Comparison of ENCODE assay signal across 8 mouse cellular contexts in the genomic region with DNA sequence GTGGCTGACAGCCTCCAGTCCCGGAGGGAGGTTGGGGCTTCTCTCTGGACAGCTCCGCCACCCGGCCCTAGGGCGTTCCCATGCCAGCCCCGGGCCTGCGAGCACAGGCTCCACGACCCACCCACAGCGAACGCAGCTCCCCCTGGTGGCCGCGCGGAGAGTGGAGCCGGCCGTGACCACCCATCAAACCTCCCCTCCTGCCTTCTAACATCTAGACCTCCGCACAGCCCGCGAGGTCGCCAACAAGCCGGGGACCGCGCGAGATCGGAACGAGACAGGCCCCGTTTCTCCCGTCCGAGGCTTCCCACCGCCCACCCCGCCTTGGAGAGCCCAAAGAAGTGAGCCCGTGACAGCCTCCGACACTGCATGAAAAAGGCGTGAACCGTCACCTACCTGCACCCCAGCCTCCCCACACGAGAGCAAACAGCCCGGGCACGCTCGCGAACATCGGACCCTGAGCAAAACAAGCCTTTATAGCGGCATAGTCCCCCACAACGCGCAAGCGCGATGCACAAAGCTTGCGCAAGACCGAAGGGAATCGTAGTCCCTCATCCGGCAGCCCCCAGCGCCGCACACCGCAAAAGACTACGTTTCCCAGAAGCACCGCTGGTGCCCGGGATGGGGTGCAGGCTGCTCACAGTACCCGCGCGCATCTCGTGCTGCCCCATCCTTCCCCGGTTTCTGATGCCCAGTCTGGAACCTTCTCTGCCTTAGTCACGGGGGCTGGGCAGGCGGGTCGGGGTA. TPM values are rescaled to one million over a fixed set of nuclear protein-coding genes. Genes with fewer than 3 reads are reported as not detected.
DNase-seq lines count a peak whose midpoint lies in the region; ATAC-seq lines count a peak whose summit lies in the region.

A gene (minus strand): TSS at position 540 of the 744 bp plus-strand sequence.

- peaks cover 9% of the 10 kb centered on the region for H3K36me3 ChIP-seq in hindbrain, embryonic 12.5 days

- H3K9ac ChIP-seq in hindbrain, embryonic 12.5 days: peak within 1 kb of the TSS; percentile 70

- H3K9me3 ChIP-seq in hindbrain, embryonic 12.5 days (replicated peaks): no peaks in the 10 kb centered on the region

- H3K27ac ChIP-seq in hindbrain, embryonic 12.5 days: peak within 1 kb of the TSS; percentile 88

- H3K27me3 ChIP-seq in hindbrain, embryonic 12.5 days: no peaks in the 10 kb centered on the region

- H3K4me1 ChIP-seq in hindbrain, embryonic 12.5 days: peaks cover 16% of the 10 kb centered on the region

- peak within 1 kb of the TSS; percentile 58 for H3K4me2 ChIP-seq in hindbrain, embryonic 12.5 days (replicated peaks)

- peak; percentile 99 for ATAC-seq in hindbrain, embryonic 12.5 days (ENCODE audit: low FRiP score)

- DNase-seq in Muller cell, postnatal 12 days (ENCODE audit: inconsistent ontology term): peak; percentile 95
- peak; percentile 96 for DNase-seq in cerebellum, adult 9-11 months
- peak; percentile 93 to 95 for DNase-seq in frontal cortex, postnatal 10 days (ENCODE audit: low spot score in 2 of 2)
- peak; percentile 90 to 98 for DNase-seq in layer of hippocampus, postnatal 14 days (ENCODE audit: low spot score in 2 of 2)
- DNase-seq in lung, postnatal 14 days: peak; percentile 93
- DNase-seq in retina, adult 2 months (ENCODE audit: low read depth, low spot score): peak; percentile 81
- peak; percentile 91 to 95 for DNase-seq in thymus, postnatal 36 days

- WGBS in hindbrain, embryonic 12.5 days: under 1% methylated on average over 62 of the region's 62 CpGs

- peak within 1 kb of the TSS; percentile 62 for H3K4me3 ChIP-seq in hindbrain, embryonic 12.5 days

RNA-seq across cellular contexts. Expression of the gene that starts here (rescaled TPM):
- polyA plus RNA-seq in hindbrain, embryonic 12.5 days (2016; fragmentation: Nextera tagmentation; extraction: Ambion mirVana): 139 and 143 TPM in 2 replicates
- 100 to 1,000 TPM; 175 to 193 TPM for total RNA-seq in layer of hippocampus, postnatal 14 days (2021)

Comparison
In these comparisons a context has a peak if more than half of its experiments do, and no peak if none do; other contexts are left out.
1. Peak in every context shown above with its lines: DNase-seq, ATAC-seq, H3K4me3 ChIP-seq and H3K27ac ChIP-seq.